Mouse (Mus musculus) midbrain, postnatal 0 days (tissue): ENCODE data around the gene Dmd. TPM values are rescaled to one million over a fixed set of nuclear protein-coding genes. Genes with fewer than 3 reads are reported as not detected.
A peak's percentile ranks its signal among the peaks of the same experiment; 100 is the strongest.

Experiments
- ATAC-seq: fragments of 200-750 bp; cut with Nextera tagmentation; 2 replicates; pipeline ENCODE4 v1.8.0; 2017; ENCODE audit warnings: moderate number of reproducible peaks, mild to moderate bottlenecking, moderate TSS enrichment, moderate library complexity; ENCODE audit not compliant: low FRiP score
- DNase-seq: peaks from one replicate; pipeline ENCODE4 v3.0.0-alpha.2; 2015; ENCODE audit warnings: low spot score
- H3K27ac ChIP-seq: fragments of 300-500 bp; sonication (generic); 2 replicates; pipeline ENCODE4 v1.5.1; 2014; ENCODE audit warnings: low read depth, mild to moderate bottlenecking, low read length, mixed read lengths
- H3K27me3 ChIP-seq: fragments of 300-500 bp; sonication (generic); 2 replicates; pipeline ENCODE4 v1.6.1; 2014; ENCODE audit warnings: low read length, control low read depth, mixed read lengths; ENCODE audit not compliant: insufficient read depth
- H3K36me3 ChIP-seq: fragments of 300-500 bp; sonication (generic); 2 replicates; pipeline ENCODE4 v1.6.1; 2014; ENCODE audit warnings: low read length, control low read depth, mixed read lengths; ENCODE audit not compliant: insufficient read depth
- H3K4me1 ChIP-seq: fragments of 300-500 bp; sonication (generic); 2 replicates; pipeline ENCODE4 v1.6.1; 2014; ENCODE audit warnings: mild to moderate bottlenecking, control low read depth, antibody characterized with exemption, low read length, mixed read lengths; ENCODE audit not compliant: insufficient read depth
- H3K4me2 ChIP-seq: fragments of 300-500 bp; sonication (generic); 2 replicates; pipeline ENCODE4 v1.6.1; 2014; ENCODE audit warnings: low read depth, mild to moderate bottlenecking, low read length, mixed read lengths; ENCODE audit not compliant: poor library complexity, severe bottlenecking
- H3K4me3 ChIP-seq: fragments of 300-500 bp; sonication (generic); 2 replicates; pipeline ENCODE4 v1.5.1; 2014; ENCODE audit warnings: low read depth, mild to moderate bottlenecking, low read length, moderate library complexity
- H3K9ac ChIP-seq: fragments of 300-500 bp; sonication (generic); replicated peaks from 2 replicates; pipeline ENCODE4 v1.6.1; 2014; ENCODE audit warnings: mild to moderate bottlenecking, low read length, moderate library complexity, mixed read lengths; ENCODE audit not compliant: poor library complexity, severe bottlenecking
- H3K9me3 ChIP-seq: fragments of 300-500 bp; sonication (generic); 2 replicates; pipeline ENCODE4 v1.6.1; 2016; ENCODE audit warnings: low read length, control low read depth
- CTCF ChIP-seq: IDR thresholded peaks from 2 replicates; pipeline ENCODE4 v1.5.1; 2016; ENCODE audit warnings: antibody characterized with exemption, mild to moderate bottlenecking
- WGBS: fragments of 180-500 bp; shearing (Covaris S2); extraction: QIAGEN DNeasy Blood & Tissue Kit; methylation state at CpG from one replicate; pipeline ENCODE4 v1.1.7; 2014; 5-methylcytosine and 5-hydroxymethylcytosine counted together
- polyA plus RNA-seq: library from polyadenylated mRNA; unstranded; fragments of >200 nt; fragmentation: Nextera tagmentation; extraction: Ambion mirVana; gene quantifications from 2 replicates; pipeline ENCODE4 v1.2.1, GENCODE M21; 2015
- total RNA-seq: library from RNA; depleted of rRNA; stranded (reverse); fragments of >200 nt; gene quantifications from 2 replicates; pipeline ENCODE4 v1.2.3, GENCODE M21; 2014

Dmd gene
- total and polyA plus RNA-seq, 2 experiments from 2014 or later, result 22.6 to 55.6 TPM

DNA sequence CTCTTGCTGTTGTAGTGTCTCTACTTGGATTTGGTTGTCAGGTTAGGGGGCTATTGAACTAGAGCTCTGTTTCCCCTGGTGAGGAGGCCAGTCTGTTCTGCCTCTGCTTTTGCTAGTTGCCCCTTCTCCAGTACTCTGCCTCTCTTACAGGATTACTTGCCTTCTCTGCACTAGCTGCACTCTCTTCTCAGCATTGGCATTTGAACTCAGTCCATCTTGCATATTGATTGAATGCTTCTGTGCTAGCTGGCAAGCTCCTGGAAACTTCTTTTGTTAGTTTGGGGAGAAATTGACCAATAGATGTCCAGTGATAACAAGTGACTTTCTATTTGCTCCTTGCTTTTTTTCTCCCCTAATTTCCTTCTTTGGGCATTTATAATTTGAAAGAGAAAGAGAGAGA, 2163.7 kb downstream of the Dmd start:
- no peak overlapping the region for H3K4me3 ChIP-seq
- no peak for ATAC-seq
- no peak for TF ChIP-seq CTCF
- no peaks in the 10 kb centered on the region for H3K4me1 ChIP-seq
- no peak overlapping the region for H3K9ac ChIP-seq
- no peak overlapping the region for H3K27ac ChIP-seq
- no peaks in the 10 kb centered on the region for H3K9me3 ChIP-seq
- H3K27me3 ChIP-seq, result no peaks in the 10 kb centered on the region
- no peak overlapping the region for H3K4me2 ChIP-seq
- H3K36me3 ChIP-seq, result no peaks in the 10 kb centered on the region
- peak; percentile 22 for DNase-seq

DNA sequence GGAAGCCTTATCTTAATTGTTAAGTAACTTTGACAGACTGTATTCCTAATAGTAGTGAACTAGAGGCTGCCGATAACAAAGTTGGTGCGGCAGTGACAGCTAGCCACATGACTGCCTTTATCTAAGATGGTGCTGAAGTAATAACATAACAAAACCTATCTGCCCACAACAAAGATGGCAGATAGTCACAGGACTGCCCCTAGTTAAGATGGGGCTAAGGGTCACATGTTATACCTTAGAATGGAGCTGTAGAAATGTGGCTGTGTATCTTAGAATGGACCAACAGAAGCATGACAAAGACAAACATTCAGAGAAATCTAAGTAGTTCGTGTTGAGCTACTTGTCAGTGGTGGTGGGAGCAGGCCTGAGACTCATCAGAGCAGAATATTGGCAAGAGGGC, 2184.0 kb downstream of the Dmd start:
- ATAC-seq, result no peak

DNA sequence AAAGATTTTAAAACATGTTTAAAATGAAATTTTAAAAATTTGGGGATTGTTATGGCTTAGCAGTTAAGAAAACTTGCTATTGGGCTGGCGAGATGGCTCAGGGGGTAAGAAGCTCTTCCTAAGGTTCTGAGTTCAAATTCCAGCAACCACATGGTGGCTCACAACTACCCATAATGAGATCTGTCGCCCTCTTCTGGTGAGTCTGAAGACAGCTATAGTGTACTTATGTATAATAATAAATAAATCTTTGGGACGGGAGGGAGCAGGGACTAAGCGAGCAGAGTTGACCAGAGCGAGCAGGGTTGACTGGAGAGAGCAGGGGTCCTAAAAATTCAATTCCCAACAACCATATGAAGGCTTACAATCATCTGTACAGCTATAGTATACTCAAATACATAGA, 2188.6 kb downstream of the Dmd start:
- WGBS, result 86% methylated on average over 5 of the region's 5 CpGs
- H3K36me3 ChIP-seq, result no peaks in the 10 kb centered on the region
- H3K27ac ChIP-seq, result no peak overlapping the region
- ATAC-seq (no peak), DNase-seq (no peak)
- no peaks in the 10 kb centered on the region for H3K9me3 ChIP-seq
- H3K27me3 ChIP-seq, result no peaks in the 10 kb centered on the region
- H3K4me1 ChIP-seq, result no peaks in the 10 kb centered on the region
- no peak overlapping the region for H3K9ac ChIP-seq
- no peak overlapping the region for H3K4me3 ChIP-seq
- TF ChIP-seq CTCF, result no peak
- H3K4me2 ChIP-seq, result no peak overlapping the region

More for the DNA sequence above, 2184.0 kb downstream of the Dmd start:
- no peak overlapping the region for H3K4me2 ChIP-seq
- TF ChIP-seq CTCF, result no peak
- H3K4me3 ChIP-seq, result no peak overlapping the region
- H3K4me1 ChIP-seq, result no peaks in the 10 kb centered on the region
- WGBS, result 87% methylated on average over 3 of the region's 3 CpGs
- no peak for DNase-seq
- H3K27ac ChIP-seq, result no peak overlapping the region
- no peaks in the 10 kb centered on the region for H3K36me3 ChIP-seq
- H3K9me3 ChIP-seq, result no peaks in the 10 kb centered on the region
- H3K27me3 ChIP-seq, result no peaks in the 10 kb centered on the region
- H3K9ac ChIP-seq, result no peak overlapping the region

DNA sequence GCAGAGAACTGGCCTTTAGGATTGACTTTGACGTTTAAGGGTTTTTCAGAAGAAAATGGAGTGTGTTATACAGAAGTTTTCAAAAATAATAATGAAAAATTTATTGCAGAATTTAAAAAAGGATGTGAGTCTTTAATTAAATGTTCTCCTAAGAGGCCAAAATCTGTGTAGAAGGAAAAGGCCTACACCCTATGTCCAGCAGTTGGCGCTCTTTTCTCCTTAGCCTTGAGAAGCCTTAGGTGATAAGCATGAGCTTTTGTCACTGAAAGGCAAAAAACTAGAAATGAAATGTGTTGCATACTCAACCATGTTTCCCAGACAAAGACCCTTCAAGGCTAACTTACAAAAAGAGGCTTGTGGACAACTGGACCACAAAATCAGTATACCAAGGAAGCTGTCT, 2222.6 kb downstream of the Dmd start:
- no peak overlapping the region for H3K9ac ChIP-seq
- 53% methylated on average over 2 of the region's 2 CpGs for WGBS
- ATAC-seq (no peak), DNase-seq (no peak)
- H3K9me3 ChIP-seq, result no peaks in the 10 kb centered on the region
- no peaks in the 10 kb centered on the region for H3K36me3 ChIP-seq
- H3K4me1 ChIP-seq, result no peaks in the 10 kb centered on the region
- no peak overlapping the region for H3K4me3 ChIP-seq
- no peaks in the 10 kb centered on the region for H3K27me3 ChIP-seq
- TF ChIP-seq CTCF, result peak; percentile 20
- no peak overlapping the region for H3K27ac ChIP-seq
- H3K4me2 ChIP-seq, result no peak overlapping the region

DNA sequence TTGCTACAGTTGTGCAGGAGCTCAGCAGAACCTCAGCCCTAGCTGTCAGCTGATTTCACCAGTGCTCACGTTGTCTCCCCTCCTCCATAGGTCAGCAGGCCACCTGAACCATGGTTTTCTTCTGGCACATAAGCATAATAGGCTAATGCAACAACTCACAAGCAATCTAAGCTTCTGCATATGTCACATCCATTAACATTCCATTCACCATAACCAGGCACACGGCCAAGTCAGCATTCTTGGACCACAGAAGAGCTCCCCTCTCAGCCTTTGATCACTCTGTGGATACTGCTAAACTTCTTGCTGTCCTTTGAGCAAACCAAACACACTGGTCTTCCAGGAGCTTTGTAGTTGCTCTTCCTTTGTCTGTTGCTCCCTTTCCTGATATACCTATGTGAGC, 2238.9 kb downstream of the Dmd start:
- Histone ChIP-seq H3K9me3 (no peaks in the 10 kb centered on the region), H3K4me1 (no peaks in the 10 kb centered on the region), H3K4me2 (no peak overlapping the region), H3K27ac (no peak overlapping the region), H3K9ac (no peak overlapping the region), H3K27me3 (no peaks in the 10 kb centered on the region), H3K4me3 (no peak overlapping the region), H3K36me3 (no peaks in the 10 kb centered on the region)
- WGBS, result 49% methylated on average over 2 of the region's 2 CpGs
- ATAC-seq, result no peak
- peak; percentile 21 for DNase-seq
- TF ChIP-seq CTCF, result no peak

DNA sequence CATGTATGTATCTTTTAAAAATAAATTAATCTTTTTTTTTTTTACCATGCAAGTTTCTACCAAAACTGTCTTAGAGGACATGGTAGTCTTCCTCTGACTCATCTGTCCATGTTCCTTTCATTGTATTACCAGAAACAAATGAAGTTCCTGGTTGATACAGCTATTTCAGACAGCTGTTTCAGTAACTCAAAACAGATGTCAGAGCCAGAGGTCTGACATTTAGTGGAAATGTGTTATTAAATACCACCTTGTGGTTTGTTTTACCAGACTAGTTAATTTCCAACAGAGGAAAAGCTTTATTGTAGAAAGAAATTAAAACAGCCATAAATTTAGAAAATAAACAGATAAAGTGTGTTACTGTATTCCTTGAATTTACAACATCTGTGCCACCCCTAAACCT, 2245.2 kb downstream of the Dmd start:
- DNase-seq (no peak), ATAC-seq (no peak)
- no peaks in the 10 kb centered on the region for H3K27me3 ChIP-seq
- no peak overlapping the region for H3K4me2 ChIP-seq
- H3K9ac ChIP-seq, result no peak overlapping the region
- H3K27ac ChIP-seq, result no peak overlapping the region
- no peaks in the 10 kb centered on the region for H3K4me1 ChIP-seq
- H3K36me3 ChIP-seq, result no peaks in the 10 kb centered on the region
- H3K9me3 ChIP-seq, result no peaks in the 10 kb centered on the region
- H3K4me3 ChIP-seq, result no peak overlapping the region
- TF ChIP-seq CTCF, result no peak

DNA sequence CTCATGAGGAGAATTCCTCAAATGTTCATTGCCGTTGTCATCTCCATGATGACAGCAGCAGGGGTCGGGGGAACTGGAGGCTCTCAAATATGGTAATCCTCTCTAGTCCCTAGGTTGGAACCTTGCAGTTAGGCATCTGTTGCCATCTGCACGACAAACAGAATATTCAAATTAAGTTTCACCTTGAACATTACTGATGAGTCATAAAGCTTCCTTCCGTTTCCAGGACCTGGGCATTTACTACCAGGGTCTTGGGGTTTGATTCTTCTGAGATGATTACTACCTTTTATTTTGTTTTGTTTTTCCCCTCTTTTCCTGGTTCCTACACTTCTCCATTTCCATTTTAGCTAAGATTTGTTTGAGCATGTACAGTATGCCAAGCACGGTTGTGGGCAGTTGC, 2249.0 kb downstream of the Dmd start:
- TF ChIP-seq CTCF, result no peak
- H3K4me1 ChIP-seq, result no peaks in the 10 kb centered on the region
- H3K4me2 ChIP-seq, result no peak overlapping the region
- no peak for ATAC-seq
- WGBS, result 82% methylated on average over 5 of the region's 5 CpGs
- H3K36me3 ChIP-seq, result no peaks in the 10 kb centered on the region
- no peaks in the 10 kb centered on the region for H3K9me3 ChIP-seq
- no peak overlapping the region for H3K27ac ChIP-seq
- no peak overlapping the region for H3K4me3 ChIP-seq
- no peak overlapping the region for H3K9ac ChIP-seq
- peak; percentile 1 for DNase-seq
- no peaks in the 10 kb centered on the region for H3K27me3 ChIP-seq
